Mouse (Mus musculus) C2C12 (cell line): ENCODE data around the gene Gm21060. TPM values are rescaled to one million over a fixed set of nuclear protein-coding genes. Genes with fewer than 3 reads are reported as not detected.
"Not testable (repeated sequence)": the region's sequence is repeated elsewhere in the genome, so short reads cannot be mapped to it uniquely, and the experiment has no call there.

Experiments
- H3K27me3 ChIP-seq: one replicate; pipeline ENCODE4 v1.6.1; 2011; ENCODE audit not compliant: control insufficient read depth, insufficient read depth, insufficient read length
- H3K36me3 ChIP-seq: one replicate; pipeline ENCODE4 v1.6.1; 2011; ENCODE audit not compliant: control insufficient read depth, insufficient read depth
- H3K4me3 ChIP-seq: one replicate; pipeline ENCODE4 v1.5.1; 2011; ENCODE audit warnings: mild to moderate bottlenecking, control low read depth; ENCODE audit not compliant: poor library complexity, insufficient read depth, severe bottlenecking
- H3K79me2 ChIP-seq: one replicate; pipeline ENCODE4 v1.6.1; 2011; ENCODE audit not compliant: control insufficient read depth, insufficient read depth
- H3K79me3 ChIP-seq: one replicate; pipeline ENCODE4 v1.6.1; 2011; ENCODE audit warnings: low read depth, control low read depth
- H3ac ChIP-seq: one replicate; pipeline ENCODE3; 2011; ENCODE audit warnings: low read depth; ENCODE audit not compliant: control insufficient read depth, insufficient read length
- CEBPB ChIP-seq: IDR thresholded peaks from one replicate; pipeline ENCODE4 v1.6.1; 2011; ENCODE audit warnings: low read depth, mild to moderate bottlenecking, control low read depth, moderate library complexity
- CTCF ChIP-seq: IDR thresholded peaks from one replicate; pipeline ENCODE4 v1.5.1; 2011; ENCODE audit not compliant: control insufficient read depth, insufficient read depth, insufficient read length
- FOSL1 ChIP-seq: IDR thresholded peaks from one replicate; pipeline ENCODE4 v1.8.0; 2011; ENCODE audit warnings: mild to moderate bottlenecking, low read length; ENCODE audit not compliant: poor library complexity, insufficient read depth, severe bottlenecking
- MAX ChIP-seq: IDR thresholded peaks from one replicate; pipeline ENCODE4 v1.6.1; 2011; ENCODE audit warnings: mild to moderate bottlenecking, control low read depth
- MYOD1 ChIP-seq: IDR thresholded peaks from one replicate; pipeline ENCODE4 v1.6.1; 2011; ENCODE audit warnings: low read depth; ENCODE audit not compliant: control insufficient read depth, insufficient read length
- MYOG ChIP-seq: IDR thresholded peaks from one replicate; pipeline ENCODE4 v1.6.1; 2011; ENCODE audit not compliant: control insufficient read depth, insufficient read length; ENCODE audit errors: extremely low read depth
- USF1 ChIP-seq: IDR thresholded peaks from one replicate; pipeline ENCODE4 v1.6.1; 2011; ENCODE audit warnings: low read depth, mild to moderate bottlenecking, control low read depth, moderate library complexity
- long read RNA-seq, 2 experiments: library from polyadenylated mRNA; unstranded; transcript quantifications; one replicate each; pipeline ENCODE4 v2.0.0; 2019 to 2020
- polyA plus RNA-seq: library from polyadenylated mRNA; unstranded; fragments of >200 nt; fragmentation: generic; extraction: Trizol; gene quantifications from one replicate; pipeline ENCODE4 v1.2.1, GENCODE M21; 2012; ENCODE audit warnings: missing spikeins

Gene Gm21060
- polyA plus RNA-seq = not detected
- long read RNA-seq, experiment 1 = 0 reads
- long read RNA-seq, experiment 2 = 0 reads

DNA sequence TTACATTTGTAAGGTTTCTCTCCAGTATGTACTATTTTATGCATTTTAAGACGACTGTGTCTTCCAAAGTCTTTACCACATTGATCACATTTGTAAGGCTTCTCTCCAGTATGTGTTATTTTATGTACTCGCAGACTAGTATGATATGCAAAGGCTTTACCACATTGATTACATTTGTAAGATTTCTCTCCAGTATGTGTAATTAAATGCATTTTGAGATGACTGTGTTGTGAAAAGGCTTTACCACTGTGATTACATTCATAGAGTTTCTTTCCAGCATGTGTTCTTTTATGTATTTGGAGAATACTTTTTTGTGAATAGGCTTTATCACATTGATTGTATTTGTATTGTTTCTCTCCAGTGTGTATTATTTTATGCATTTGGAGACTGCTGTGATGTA lies at the start of gene Gm21060:
Gm21060 (minus strand) TSS at position 101 of the 400 bp plus-strand sequence.
- Histone ChIP-seq H3K79me3 (no peaks in the 10 kb centered on the region), H3K36me3 (no peaks in the 10 kb centered on the region), H3K79me2 (no peaks in the 10 kb centered on the region), H3K4me3 (no peak within 1 kb of the TSS), H3ac (no peak within 1 kb of the TSS), H3K27me3 (no peaks in the 10 kb centered on the region)
- no peak for TF ChIP-seq CEBPB
- no peak for TF ChIP-seq MAX

DNA sequence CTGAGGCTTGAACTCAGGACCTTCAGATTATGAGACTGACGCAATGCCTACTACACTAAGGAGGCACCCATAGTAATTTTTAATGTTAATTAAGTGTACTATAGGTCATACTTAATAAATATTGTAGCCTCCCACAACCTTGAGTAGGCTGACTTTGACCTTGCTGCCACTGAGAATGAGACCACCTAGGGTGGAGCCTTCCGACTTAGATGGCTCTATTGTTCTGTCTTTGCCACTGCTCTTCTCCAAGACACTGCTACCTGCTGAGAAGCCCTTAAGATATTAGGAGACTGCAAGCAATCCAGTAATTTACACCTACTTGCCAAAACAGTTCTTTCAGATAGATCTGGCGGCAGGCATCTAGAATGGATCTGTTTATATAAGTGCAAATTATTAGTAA lies 24.0 kb upstream of the Gm21060 start:
- not testable (repeated sequence) for H3K36me3 ChIP-seq, H3K27me3 ChIP-seq, H3K79me2 ChIP-seq, H3ac ChIP-seq, H3K79me3 ChIP-seq, H3K4me3 ChIP-seq

DNA sequence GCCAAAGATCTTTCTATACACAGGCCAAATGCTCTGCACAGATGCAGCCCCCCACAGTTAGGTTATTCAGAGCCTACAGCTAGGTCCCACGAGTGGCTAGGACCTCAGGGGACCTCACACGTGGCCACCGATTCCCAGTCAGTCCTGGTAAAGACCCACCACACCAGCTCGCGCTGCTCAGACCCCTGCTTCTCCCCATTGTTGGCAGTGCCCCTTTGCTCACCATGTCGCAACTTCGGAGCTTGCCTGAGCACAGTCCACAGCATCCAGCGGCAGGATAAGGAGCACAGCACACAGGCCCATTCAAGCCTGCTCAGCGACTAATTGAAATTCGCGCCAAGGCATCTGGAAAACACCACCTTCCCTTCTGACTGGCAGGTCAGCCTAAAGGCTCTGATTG lies 16.3 kb upstream of the Gm21060 start:
- H3K79me2 ChIP-seq, H3ac ChIP-seq, H3K79me3 ChIP-seq, H3K27me3 ChIP-seq, H3K4me3 ChIP-seq, H3K36me3 ChIP-seq: not testable (repeated sequence)

DNA sequence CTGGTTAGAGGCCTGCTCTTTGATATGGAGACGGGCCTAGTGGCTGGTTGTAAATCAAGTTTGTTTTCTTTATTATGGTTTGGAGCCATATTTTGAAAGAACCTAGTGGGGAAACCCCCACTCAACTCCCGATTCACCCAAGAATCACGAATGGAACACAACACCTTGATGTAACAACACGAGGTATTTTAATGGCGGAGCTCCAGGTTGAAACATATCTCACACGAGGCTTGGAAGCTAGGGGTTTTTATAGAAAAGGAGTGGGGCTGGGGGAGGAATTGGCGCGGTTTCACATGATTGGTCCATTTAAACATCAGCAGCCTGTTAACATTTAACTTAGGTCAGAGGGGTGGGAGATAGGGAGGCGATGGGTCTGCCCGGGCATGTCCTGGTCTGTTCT lies 15.5 kb upstream of the Gm21060 start:
- not testable (repeated sequence) for H3K79me3 ChIP-seq, H3K4me3 ChIP-seq, H3K79me2 ChIP-seq, H3ac ChIP-seq, H3K36me3 ChIP-seq, H3K27me3 ChIP-seq

DNA sequence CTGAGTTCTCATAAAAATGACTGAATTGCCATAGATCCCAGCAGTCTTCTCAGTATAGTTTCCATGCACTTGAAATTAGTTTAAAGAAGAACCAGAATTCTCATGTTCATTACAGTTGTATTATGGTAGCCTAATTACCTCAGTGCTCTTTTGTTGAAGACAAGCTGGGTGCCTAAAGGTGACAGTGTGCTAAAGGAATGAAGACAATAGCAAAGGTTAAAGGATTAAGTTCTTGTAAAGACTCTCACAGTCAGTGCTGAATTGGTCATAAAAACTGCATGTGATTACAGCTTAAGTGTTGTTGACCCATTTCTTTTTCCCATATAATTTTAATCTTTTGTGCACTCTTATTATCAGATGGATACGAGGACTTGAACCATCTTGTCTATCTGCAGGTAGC lies 11.2 kb upstream of the Gm21060 start:
- not testable (repeated sequence) for H3K79me2 ChIP-seq, H3K79me3 ChIP-seq

DNA sequence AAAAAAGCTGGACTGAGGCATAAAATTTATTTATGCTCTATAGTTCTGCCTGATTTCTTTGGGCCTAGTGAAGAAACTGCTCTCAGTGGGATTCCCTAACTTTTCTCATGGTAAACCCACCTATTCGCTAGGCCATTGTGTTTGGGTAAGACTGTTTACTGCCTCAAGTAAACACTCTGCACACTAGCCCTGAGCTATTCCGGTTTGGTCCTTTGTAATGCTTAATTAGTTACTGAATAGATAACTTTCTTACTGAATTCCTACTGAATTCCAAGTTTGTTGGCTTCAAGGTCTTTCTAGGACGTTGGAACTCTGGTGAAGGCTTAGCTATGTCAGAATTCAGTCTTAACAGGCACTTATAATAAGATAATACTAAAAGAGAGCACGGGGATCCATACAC lies 11.8 kb downstream of the Gm21060 start:
- H3K4me3 ChIP-seq, H3K79me3 ChIP-seq, H3K79me2 ChIP-seq, H3K27me3 ChIP-seq, H3ac ChIP-seq, H3K36me3 ChIP-seq: not testable (repeated sequence)

More for the DNA sequence above, 11.2 kb upstream of the Gm21060 start:
- H3K27me3 ChIP-seq, H3K4me3 ChIP-seq, H3K36me3 ChIP-seq, H3ac ChIP-seq: not testable (repeated sequence)

DNA sequence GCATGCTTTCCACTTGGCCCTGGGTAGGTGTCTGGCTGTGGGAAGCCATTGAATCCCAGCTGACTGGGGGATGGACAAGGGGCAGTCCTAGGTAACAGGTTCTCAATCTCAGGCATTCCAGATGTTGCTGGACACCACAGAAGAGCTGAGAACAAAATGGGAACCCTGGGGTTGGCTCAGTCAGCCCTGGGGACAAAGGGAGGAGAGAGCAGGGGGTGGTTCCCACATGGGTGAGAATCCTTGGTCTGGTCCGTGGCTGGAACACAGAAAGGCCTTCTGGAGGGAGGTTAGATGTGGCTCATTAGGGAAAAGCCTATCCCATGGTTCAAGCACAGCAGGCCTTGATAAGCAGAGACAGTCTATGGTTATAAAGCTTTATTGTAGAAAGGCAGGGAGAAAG lies 13.3 kb downstream of the Gm21060 start:
- H3K4me3 ChIP-seq = no peak overlapping the region
- no peaks in the 10 kb centered on the region for H3K27me3 ChIP-seq
- H3K79me2 ChIP-seq = no peaks in the 10 kb centered on the region
- no peak overlapping the region for H3ac ChIP-seq
- H3K36me3 ChIP-seq = no peaks in the 10 kb centered on the region
- H3K79me3 ChIP-seq = no peaks in the 10 kb centered on the region
- TF ChIP-seq USF1 (no peak), MYOD1 (no peak), CTCF (no peak), MYOG (no peak), MAX (no peak), FOSL1 (no peak), CEBPB (no peak)

DNA sequence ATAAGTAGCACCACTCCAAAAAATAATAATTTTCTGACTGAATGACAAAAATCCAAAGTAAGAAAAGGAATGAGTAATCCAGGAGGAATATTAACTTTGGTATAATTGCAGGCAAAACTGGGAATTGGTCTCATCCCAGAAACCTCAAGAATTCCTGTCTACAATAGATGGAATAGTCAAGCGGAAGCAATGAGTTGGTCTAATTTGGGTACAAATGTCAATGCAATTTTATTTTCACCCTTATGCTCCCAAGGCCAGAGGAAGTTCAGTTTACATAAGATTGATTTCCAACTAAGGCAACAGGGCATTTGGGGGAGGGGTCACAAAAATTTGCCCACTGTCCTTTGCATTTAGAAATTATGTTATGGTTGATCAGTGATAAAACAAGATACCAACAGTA lies 21.4 kb downstream of the Gm21060 start:
- TF ChIP-seq FOSL1 (no peak), MYOD1 (no peak), CEBPB (no peak), MYOG (no peak), USF1 (no peak), CTCF (no peak), MAX (no peak)
- no peaks in the 10 kb centered on the region for H3K79me2 ChIP-seq
- no peak overlapping the region for H3K4me3 ChIP-seq
- H3K27me3 ChIP-seq = no peaks in the 10 kb centered on the region
- H3K36me3 ChIP-seq = no peaks in the 10 kb centered on the region
- no peaks in the 10 kb centered on the region for H3K79me3 ChIP-seq
- H3ac ChIP-seq = no peak overlapping the region

DNA sequence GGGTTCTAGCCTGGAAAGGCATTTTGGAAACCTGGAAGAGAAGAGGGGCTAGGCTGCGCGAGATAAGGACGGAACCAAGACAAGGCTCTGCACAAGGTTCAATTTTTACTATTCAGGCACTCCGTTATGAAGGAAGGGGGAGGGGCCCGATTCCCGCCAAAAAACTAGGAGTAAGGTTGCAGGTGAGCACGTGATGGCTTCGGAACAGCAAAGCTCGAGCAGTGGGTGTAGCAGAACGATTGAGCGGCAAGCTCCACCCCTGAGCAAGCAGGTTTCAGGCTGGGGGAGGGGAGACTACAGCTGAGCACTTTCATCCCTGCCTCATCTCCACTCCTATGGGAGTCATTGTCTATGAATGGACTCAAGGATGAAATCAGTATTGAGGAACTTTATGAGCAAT lies 27.7 kb downstream of the Gm21060 start:
- H3K4me3 ChIP-seq, H3K79me2 ChIP-seq, H3K79me3 ChIP-seq, H3K36me3 ChIP-seq, H3ac ChIP-seq, H3K27me3 ChIP-seq: not testable (repeated sequence)
